Mouse (Mus musculus) cerebellum, adult 11 months (tissue): ENCODE measurements around the gene Pip5k1c.
A peak's percentile ranks its signal among the peaks of the same experiment; 100 is the strongest.

ENCODE experiments used
- DNase-seq: peaks from one replicate; pipeline ENCODE4 v3.0.0; 2022

Pip5k1c gene

GRCm38 (mm10) chr10:81292554-81293333, at the start of gene Pip5k1c:
Pip5k1c (plus strand) TSS chr10:81292963.
- DNase-seq: peak; percentile 100

- no peak for DNase-seq
These were observed 48.6 kb upstream of the Pip5k1c start for GRCm38 (mm10) chr10:81244146-81244545.

DNA sequence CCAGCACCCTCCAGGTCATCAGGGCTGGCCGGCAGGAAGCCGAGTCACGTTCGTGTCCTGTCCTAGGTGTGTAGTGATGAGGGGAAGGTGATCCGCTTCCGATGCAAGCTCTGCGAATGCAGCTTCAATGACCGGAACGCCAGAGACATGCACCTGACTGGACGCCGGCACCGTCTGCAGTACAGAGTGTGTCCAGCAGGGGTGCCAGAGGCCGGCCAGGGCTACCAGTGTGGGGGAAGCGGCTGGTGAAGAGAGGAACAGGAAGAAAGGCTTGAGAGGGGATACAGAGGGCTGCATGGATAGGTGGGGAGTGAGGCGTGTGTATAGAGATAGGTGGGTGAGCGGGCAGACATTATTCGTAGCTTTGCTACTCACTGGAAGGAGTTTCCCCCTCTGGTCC, 48.2 kb upstream of the Pip5k1c start:
- DNase-seq: peak; percentile 81

DNA sequence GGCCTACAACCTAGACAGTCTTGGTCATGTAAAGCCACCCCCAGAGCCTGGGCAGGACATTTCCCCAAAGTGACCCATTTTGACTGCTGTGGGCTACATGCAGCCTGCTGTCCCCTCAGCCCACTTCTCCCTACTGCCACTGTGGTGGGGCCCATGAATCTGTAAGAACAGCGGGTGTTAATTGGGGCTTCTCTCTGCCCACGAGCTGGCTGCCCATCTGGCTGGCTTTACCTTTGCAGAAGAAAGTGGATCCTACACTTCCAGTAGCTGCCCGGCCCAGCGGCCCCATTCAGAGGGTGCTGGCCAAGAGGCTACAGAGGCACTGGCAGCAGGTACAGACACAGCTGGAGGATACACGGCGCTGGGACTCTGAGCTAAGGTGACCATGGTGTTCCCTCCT, 47.6 kb upstream of the Pip5k1c start:
- DNase-seq: no peak

DNA sequence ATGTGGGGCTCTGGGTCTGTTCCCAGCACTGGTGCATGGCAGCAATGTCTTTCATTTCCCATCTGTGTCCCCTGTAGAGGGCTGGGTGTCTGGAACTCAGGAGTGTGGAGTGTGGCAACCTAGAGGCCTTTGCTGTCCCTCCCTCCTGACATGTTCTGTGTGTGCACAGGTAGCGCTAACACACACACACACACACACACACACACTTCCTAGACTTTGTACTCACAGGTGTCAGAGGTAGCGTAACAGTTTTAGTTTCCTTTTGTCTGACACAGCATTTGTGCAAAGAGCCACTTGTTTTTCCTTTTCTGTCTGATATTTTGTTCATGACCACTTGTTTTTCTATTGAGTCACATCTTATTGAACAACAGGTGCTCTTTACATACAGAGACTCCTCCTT, 45.0 kb upstream of the Pip5k1c start:
- no peak for DNase-seq

- no peak for DNase-seq
These were observed 43.3 kb upstream of the Pip5k1c start for GRCm38 (mm10) chr10:81249442-81249841.

GRCm38 (mm10) chr10:81252424-81253419, 40.0 kb upstream of the Pip5k1c start, which contains the start of gene Matk:
Matk (plus strand) TSS chr10:81252935.
- DNase-seq: peak; percentile 60

DNA sequence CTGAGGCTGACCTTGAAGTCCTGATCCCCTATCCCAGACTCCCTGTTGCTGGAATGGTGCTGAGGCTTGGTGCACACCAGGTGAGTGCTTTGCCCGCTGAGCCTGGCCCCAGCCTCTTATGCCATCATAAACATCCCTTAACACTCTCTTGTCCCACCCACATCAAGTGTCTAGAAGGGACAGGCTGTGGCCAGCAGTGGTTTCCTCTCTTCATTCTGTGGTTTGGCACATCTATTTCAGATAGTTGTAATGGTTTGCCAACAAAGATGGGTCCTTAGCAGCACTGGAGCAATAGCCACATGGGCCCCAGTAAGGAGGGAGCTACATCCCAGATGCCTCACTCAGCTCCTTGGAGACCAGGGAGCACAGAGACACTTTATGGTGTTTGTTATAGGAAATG, 37.9 kb upstream of the Pip5k1c start:
- no peak for DNase-seq

DNA sequence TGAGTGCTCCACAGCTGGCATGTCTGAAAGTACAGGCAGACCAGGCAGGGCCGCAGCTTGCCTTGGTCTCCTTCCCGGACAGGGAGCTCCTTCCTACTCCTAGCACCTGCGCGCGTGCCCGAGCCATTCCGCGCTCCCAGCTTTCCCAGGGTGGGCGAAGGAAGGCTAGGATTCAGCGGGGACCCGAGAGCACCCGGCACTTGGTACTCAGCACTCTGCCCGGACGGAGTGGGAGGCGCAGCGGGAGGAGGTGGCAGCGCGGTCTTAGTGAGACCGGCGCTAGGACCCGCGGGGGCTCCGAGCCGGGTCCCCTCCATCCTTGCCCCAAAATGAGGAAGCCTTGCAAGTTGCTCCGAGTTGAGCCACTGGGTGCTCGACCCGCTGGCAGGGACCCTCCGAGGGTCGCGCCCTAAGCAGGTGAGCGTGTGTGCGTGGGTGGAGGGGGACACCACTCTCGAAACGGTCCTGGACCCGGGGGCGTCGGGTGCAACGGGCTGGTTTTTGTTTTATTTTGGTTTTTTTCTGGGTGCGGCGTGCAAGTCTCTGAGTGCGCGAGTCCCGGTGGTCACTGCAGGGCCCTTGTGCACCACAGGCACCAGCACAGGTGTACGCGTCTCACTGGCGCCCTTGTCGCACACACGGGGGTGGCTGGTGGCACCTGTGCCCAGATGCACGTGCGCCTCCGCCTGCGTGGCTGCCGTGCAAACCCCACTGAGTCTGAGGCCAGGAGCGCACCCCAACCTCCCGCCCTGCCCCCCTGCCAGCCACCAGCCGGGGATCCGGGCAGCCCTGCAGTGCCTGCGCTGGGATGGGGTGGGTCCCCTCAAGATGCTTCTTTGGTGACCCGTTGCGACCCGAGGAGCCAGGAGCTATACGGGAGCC, 35.4 kb upstream of the Pip5k1c start:
- no peak for DNase-seq

DNA sequence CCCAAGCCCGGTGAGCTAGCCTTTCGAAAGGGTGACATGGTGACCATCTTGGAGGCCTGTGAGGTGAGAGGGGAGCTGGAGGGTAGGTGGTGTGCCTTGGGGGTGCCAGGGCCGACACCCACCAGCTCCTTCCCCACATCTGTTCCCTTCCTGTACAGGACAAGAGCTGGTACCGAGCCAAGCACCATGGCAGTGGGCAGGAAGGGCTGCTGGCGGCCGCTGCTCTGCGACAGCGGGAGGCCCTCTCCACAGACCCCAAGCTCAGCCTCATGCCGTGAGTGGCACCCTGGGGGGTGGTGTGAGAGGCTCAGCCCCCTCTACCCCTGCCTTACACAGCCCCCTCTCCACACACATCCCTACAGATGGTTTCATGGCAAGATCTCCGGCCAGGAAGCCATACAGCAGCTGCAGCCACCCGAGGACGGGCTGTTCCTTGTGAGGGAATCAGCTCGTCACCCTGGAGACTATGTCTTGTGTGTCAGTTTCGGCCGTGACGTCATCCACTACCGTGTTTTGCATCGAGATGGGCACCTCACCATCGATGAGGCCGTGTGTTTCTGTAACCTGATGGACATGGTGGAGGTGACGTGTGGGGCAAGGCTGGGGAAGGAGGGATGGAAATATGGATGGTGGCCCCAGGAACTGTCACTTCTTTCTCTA, 33.4 kb upstream of the Pip5k1c start:
- DNase-seq: no peak

GRCm38 (mm10) chr10:81261025-81261424, 31.7 kb upstream of the Pip5k1c start:
- DNase-seq: no peak

DNA sequence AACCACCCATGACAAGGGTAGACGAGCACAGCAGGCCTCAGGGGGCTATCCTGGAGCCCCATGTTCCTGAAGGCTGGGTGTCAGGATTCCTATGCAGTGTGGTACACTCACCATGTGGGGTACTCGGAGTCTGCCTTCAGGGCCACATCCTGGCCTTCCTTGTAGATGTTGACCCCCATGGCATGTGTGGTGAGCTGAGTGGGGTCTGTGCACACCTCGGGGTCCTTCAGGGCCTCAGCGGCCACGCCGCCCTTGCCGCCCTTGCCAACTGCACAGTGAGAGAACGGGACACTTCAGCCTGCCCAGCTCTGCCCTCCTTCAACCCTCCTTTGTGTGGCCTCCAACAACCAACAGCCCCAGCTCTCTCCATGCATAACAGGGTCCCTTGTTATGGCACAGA, 27.2 kb upstream of the Pip5k1c start:
- DNase-seq: peak; percentile 54

- peak; percentile 97 for DNase-seq
These were observed 26.3 kb upstream of the Pip5k1c start, which contains the start of the genes Mrpl54 and Apba3 for GRCm38 (mm10) chr10:81266211-81267105. Mrpl54 (minus strand) TSS chr10:81266934. Apba3 (plus strand) TSS chr10:81266960.

DNA sequence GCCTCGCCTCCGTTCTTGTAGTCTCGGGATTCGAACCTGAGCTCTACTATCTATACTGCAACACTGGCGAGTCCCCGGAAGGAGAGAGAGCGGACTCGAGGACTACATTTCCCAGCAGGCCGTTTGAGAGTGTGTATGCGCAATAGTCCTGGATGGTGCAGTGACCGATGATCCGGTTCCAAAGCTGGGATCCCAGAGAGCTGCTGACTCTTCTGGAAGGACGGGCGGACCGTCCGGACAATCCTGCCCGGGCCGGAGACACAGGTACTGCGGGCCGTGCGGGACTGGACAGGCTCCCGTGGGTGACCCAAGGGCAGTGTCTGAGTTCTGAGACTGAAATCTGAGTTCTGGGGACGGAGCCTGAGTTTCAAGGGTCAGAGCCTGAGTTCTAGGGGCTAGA, 24.7 kb upstream of the Pip5k1c start:
- peak; percentile 80 for DNase-seq

DNA sequence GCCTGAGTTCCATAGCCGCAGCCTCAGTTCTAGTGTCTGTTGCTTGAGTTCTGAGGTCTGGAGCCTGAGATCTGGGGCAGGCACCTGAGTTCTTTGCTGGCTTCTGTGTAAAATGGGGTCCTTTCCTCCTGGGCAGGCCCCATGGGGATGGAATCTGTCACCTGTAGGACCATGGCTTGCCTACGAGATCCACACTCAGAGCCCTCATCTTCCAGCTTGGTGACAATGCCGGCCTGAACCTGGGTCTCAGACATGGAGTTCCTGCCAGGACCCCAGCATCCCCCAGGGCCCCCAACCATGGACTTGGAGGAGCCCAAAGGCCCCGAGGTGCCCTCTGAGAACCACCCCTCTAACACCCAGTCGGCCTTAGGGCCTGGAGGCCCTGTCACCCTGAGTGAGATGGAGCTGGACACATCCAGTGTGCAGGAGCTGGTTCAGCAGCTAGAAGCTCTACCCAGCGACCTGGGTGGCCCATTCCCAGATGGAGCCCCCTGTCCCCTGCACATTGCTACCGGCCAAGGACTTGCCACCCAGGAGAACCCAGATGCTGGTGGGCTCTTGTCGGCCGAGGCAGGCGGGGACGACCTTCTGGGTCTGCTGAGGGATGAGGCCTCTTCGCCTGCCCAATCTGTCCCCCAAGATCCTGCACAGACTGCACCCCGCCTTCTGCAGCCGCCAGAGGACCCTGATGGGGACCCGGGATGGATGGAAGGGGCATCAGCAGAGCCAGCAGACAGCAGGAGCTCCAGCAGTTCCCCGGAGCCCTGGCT, 23.9 kb upstream of the Pip5k1c start:
- no peak for DNase-seq

DNA sequence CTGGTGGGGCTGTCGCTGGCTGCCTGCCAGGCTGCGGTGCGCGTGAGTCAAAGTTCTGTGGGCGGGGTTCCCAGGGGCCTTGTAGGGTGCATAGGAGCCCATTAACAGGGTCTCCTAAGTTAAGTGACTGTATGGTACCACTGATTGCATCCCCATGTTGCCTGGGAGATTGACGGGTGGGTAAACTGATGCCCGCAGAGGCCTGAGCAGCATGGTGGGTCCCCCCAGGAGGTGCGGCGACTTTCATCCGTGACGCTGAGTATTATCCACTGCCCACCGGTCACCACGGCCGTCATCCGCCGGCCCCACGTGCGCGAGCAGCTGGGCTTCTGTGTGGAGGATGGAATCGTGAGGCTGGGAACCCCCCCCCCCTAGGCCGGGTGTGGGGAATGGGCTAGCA, 20.4 kb upstream of the Pip5k1c start:
- DNase-seq: no peak

GRCm38 (mm10) chr10:81273842-81274241, 18.9 kb upstream of the Pip5k1c start:
- no peak for DNase-seq

GRCm38 (mm10) chr10:81277676-81278075, 15.1 kb upstream of the Pip5k1c start:
- no peak for DNase-seq

GRCm38 (mm10) chr10:81279496-81279895, 13.3 kb upstream of the Pip5k1c start:
- DNase-seq: no peak

DNA sequence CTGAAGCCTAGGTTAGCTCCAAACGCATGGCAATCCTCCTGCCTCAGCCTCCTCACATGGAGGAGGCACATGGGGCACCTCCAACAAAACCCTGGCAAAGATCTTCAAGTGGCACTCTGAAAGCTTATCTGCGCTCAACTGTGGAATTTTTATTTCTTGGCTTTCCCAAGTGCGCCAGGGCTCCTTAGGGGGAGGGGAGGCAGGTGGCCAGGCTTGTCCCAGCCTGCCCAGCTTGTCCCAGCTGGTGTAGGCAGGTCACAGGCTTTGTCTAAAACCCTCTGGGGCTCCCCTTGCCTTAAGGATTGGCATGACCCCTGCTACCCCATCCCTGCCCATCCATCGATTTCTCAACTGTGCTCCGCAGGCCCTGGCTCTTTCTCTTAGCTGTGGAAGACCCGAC, 8.6 kb upstream of the Pip5k1c start:
- no peak for DNase-seq
